Mouse (Mus musculus): ENCODE data around the gene Ndufb2.

Gene Ndufb2

DNA sequence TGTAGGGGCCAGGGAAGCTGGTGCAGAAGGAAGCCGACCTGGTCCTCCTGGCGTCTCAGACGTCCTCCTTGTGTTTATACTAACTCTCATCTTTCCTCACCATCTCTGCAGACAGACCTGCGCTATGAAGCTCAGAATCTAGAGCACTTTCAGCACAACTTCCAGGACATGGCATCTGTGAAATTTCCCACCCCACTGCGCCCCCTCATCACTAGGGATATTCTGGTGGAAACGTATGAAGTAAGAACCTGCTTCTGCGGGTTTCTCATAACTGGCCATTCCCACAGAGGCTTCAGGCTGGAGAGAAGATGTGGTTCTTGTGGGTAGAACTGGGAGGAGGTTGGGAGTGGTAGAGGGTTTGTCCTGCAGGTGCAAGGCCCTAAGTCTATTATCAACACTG lies 12.8 kb upstream of the Ndufb2 start:
- DNase-seq (ENCODE audit: extremely low read depth, insufficient read length, low spot score), result no peak

DNA sequence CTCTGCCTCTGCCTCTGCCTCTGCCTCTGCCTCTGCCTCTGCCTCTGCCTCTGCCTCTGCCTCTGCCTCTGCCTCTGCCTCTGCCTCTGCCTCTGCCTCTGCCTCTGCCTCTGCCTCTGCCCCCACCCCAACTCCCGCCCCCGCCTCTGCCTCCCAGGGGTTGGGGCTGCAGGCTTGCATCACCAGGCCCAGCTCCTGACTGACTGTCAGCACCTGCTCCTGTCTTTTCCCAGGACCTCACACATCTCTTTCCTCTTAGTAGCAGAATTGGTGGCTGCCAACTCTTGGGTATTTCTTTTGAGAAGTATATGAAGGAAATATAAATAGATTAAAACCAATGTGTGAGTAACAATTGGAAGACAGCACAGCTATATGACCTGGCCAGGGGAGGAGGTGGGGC lies 11.8 kb upstream of the Ndufb2 start:
- no peak for DNase-seq (ENCODE audit: extremely low read depth, insufficient read length, low spot score)

- DNase-seq (ENCODE audit: extremely low read depth, insufficient read length, low spot score), result no peak
These were observed 11.1 kb upstream of the Ndufb2 start for GRCm38 (mm10) chr6:39581087-39581784.

DNA sequence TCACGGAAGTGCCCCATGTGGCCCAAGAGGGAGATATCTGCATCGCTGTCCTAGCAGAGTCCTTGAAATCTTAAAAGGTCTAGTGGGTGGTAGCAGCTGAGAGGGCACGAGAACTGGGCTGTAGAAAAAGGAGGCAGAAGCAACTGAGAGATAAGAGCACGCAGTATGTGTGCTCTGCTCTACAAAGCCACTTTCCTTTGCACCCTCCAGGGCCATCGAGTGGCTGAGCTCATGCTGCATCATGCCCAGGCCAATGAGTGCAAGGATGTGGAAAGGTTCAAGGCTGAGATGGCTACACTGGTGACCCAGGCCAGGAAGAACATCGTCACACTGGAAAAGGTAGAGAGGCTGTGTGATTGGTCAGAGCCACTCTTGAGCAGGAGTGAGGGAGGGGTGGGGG lies 6.9 kb upstream of the Ndufb2 start, which contains the start of gene Gm42420:
Gm42420 (plus strand) TSS at position 237 of the 400 bp plus-strand sequence.
- no peak for DNase-seq (ENCODE audit: extremely low read depth, insufficient read length, low spot score)

DNA sequence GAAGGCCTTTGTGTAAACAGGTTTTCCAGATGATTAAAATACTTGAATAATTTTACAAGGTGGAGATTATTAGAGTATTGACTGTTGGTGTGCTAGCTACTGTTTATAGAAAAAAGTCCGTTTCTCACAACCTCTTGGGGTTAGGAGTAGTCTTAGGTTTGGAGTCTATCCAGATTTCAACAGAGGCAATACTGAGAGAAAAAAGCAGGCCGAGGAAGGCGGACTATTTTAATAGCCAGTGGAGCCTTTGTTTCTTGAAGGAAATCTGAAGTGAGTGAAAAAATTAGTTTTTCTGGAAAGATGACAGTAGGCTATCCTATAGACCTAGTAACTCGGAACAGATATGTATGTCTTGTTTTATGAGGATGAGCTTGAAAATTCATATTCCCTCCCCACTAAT lies 893 bp upstream of the Ndufb2 start:
- DNase-seq (ENCODE audit: extremely low read depth, insufficient read length, low spot score), result peak; percentile 11

GRCm38 (mm10) chr6:39600851-39601250 lies 8.5 kb downstream of the Ndufb2 start:
- DNase-seq (ENCODE audit: extremely low read depth, insufficient read length, low spot score), result no peak

DNA sequence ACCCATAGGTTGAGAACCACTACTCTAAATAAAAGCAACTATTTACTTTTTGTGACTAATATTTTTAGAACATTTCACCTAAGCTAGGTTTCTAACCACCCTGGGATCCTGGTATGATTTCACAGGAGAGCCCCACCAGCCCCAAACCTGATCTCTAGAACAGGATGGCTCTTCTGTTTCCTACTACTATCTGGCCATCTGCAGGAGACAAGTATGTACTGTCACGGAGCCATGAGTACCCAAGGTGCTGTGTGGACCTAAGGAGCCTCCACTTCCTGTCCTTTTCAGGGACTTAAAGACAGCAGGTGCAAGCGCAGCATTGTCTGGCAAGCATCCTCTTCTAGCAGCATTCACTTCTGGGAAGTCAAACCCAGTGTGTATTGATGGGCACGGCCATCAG lies 9.5 kb downstream of the Ndufb2 start:
- no peak for DNase-seq (ENCODE audit: extremely low read depth, insufficient read length, low spot score)

DNA sequence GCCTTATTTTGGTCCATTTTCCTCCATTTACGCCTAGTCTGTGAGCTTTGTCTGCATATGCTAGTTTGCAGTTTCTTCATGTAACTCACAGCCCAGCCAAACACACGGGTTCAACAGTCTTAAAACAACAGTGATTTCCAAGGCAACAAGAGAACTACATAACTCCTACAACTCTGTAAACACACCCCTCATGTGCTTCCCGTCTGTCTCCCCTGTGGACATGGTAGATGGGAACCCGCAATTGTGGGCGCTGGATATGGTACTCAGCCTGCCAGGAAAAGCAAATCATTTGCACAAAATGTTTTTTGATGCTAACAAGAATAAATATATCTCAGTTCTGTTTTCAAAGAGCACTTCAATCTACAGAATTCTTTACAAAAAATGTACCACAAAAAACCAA lies 12.2 kb downstream of the Ndufb2 start:
- DNase-seq (ENCODE audit: extremely low read depth, insufficient read length, low spot score), result no peak

DNA sequence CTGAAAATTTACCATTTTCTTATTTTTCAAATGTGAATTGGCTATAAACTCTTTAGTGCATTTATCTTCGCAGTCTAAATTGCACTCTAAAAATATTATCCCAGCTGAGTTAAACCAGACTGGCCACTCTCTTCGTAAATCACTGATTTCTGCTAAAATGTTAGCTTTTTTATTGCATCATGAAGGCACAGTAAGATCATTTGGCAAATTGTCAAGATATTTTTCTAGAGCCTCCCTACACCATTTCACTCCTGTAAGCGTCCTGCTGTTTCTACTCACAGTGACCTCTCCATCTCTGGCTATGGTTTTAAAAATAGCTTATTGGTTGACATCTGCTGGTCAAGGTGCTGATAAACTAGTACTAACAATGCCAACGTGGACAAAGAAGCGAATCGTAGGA lies 13.7 kb downstream of the Ndufb2 start:
- no peak for DNase-seq (ENCODE audit: extremely low read depth, insufficient read length, low spot score)

DNA sequence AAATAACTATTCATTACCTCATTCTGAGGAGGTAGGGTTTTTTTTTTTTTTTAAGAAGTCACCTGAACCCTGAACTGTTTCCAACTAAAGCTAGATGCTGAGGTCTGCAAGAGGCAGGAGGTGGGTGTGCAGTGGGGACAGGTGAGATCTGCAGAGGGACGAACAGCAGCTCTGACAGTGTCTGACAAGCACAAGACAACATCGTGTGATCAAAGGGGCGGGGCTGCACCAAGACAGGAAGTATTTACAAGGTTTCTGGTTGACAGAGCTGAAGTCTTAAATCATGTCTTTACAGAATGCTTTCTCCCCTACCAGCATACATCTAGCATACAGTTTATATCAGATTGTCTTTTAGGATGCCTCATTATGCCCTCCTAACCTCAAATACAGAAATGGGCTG lies 14.5 kb downstream of the Ndufb2 start:
- no peak for DNase-seq (ENCODE audit: extremely low read depth, insufficient read length, low spot score)

GRCm38 (mm10) chr6:39607365-39607764 lies 15.0 kb downstream of the Ndufb2 start:
- no peak for DNase-seq (ENCODE audit: extremely low read depth, insufficient read length, low spot score)

GRCm38 (mm10) chr6:39610207-39610606 lies 17.8 kb downstream of the Ndufb2 start:
- no peak for DNase-seq (ENCODE audit: extremely low read depth, insufficient read length, low spot score)

DNA sequence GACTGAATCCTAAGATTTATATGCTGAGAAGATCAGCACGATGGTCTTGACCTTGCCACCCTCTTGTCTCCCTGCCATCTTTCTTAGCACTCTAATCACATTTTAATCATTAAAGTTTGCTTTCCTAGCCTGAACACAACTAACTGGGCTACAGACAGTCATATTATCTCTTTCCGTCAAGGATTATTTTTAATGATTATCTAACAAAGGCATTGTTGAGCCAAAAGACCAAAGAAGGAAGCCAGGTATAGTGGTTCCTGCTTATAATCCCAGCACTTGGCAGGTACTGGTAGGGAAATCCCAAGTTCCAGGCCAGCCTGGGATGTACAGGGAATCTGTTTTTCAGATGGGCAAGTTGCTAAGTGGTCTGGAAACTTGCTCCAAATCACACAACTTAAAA lies 18.9 kb downstream of the Ndufb2 start:
- no peak for DNase-seq (ENCODE audit: extremely low read depth, insufficient read length, low spot score)
